Mouse (Mus musculus) fibroblast of lung, adult 2 months (primary cell): ENCODE measurements around the gene Ulk3.

Source experiments
- DNase-seq: peaks from one replicate; pipeline ENCODE4 v3.0.0-alpha.2; 2011; ENCODE audit warnings: low read depth

Gene Ulk3

GRCm38 (mm10) chr9:57614786-57615185 lies 25.5 kb downstream of the Ulk3 start:
- DNase-seq = no peak

GRCm38 (mm10) chr9:57617556-57618169 lies 28.4 kb downstream of the Ulk3 start:
- DNase-seq = no peak

GRCm38 (mm10) chr9:57618854-57619253 lies 29.6 kb downstream of the Ulk3 start:
- DNase-seq = no peak

GRCm38 (mm10) chr9:57620674-57621073 lies 31.4 kb downstream of the Ulk3 start, which contains the start of gene Lman1l:
Gene Lman1l, minus strand, starts transcription at chr9:57620774.
- no peak for DNase-seq

GRCm38 (mm10) chr9:57624295-57624694 lies 35.0 kb downstream of the Ulk3 start:
- no peak for DNase-seq

- peak; percentile 57 for DNase-seq
Observed at GRCm38 (mm10) chr9:57625674-57626500, 36.6 kb downstream of the Ulk3 start.

GRCm38 (mm10) chr9:57627191-57627590 lies 37.9 kb downstream of the Ulk3 start:
- DNase-seq = no peak

GRCm38 (mm10) chr9:57627892-57628291 lies 38.6 kb downstream of the Ulk3 start:
- DNase-seq = no peak

GRCm38 (mm10) chr9:57628717-57629116 lies 39.5 kb downstream of the Ulk3 start:
- no peak for DNase-seq

- DNase-seq = no peak
Observed at GRCm38 (mm10) chr9:57629118-57629874, 40.0 kb downstream of the Ulk3 start.

- DNase-seq = no peak
Observed at GRCm38 (mm10) chr9:57633481-57634024, 44.3 kb downstream of the Ulk3 start.

- peak; percentile 59 for DNase-seq
Observed at GRCm38 (mm10) chr9:57637272-57637671, 48.0 kb downstream of the Ulk3 start.

- DNase-seq = peak; percentile 55
Observed at GRCm38 (mm10) chr9:57637741-57638322, 48.6 kb downstream of the Ulk3 start.

GRCm38 (mm10) chr9:57638651-57639459 lies 49.6 kb downstream of the Ulk3 start:
- no peak for DNase-seq

- no peak for DNase-seq
Observed at GRCm38 (mm10) chr9:57639661-57640328, 50.5 kb downstream of the Ulk3 start.

GRCm38 (mm10) chr9:57640384-57640783 lies 51.1 kb downstream of the Ulk3 start:
- DNase-seq = peak; percentile 54

GRCm38 (mm10) chr9:57641022-57641421 lies 51.8 kb downstream of the Ulk3 start:
- DNase-seq = no peak

GRCm38 (mm10) chr9:57641775-57642550 lies 52.7 kb downstream of the Ulk3 start:
- no peak for DNase-seq

GRCm38 (mm10) chr9:57643169-57643855 lies 54.1 kb downstream of the Ulk3 start:
- DNase-seq = no peak
